Mouse (Mus musculus) MEL (cell line): ENCODE measurements at regions not wholly inside any gene's neighbourhood (a gene's known extent, or its start where the extent isn't known, plus 50 kb on each side); places are given as distances from the start of the nearest gene placed in this dataset.

Source experiments
- DNase-seq: peaks from one replicate; pipeline ENCODE4 v3.0.0; 2011; ENCODE audit warnings: low read depth, low spot score
- H3K27ac ChIP-seq: 2 replicates; pipeline ENCODE4 v1.5.1; 2012; ENCODE audit warnings: low read depth, mild to moderate bottlenecking, control low read depth, low read length, moderate library complexity; ENCODE audit not compliant: control insufficient read depth
- H3K27me3 ChIP-seq, 2 experiments: fragments of 150-350 bp in 1 of 2; sonication (generic) in 1 of 2; 2 replicates each; pipeline ENCODE4 v1.6.1; 2012; ENCODE audit warnings: low read length in 2 of 2, mild to moderate bottlenecking in 2 of 2, improper control_type of control experiment in 1 of 2, moderate library complexity in 1 of 2; ENCODE audit not compliant: insufficient read depth in 2 of 2, control insufficient read depth in 1 of 2
- H3K36me3 ChIP-seq, 2 experiments: 2 replicates each; pipeline ENCODE4 v1.6.1; 2012 to 2014; ENCODE audit warnings: low read length in 2 of 2, improper control_type of control experiment in 1 of 2, inconsistent platforms in 1 of 2, mild to moderate bottlenecking in 1 of 2; ENCODE audit not compliant: insufficient read depth in 2 of 2, control insufficient read depth in 1 of 2
- H3K4me1 ChIP-seq, 2 experiments: fragments of 150-350 bp in 1 of 2; sonication (generic) in 1 of 2; 2 replicates each; pipeline ENCODE4 v1.6.1; 2012; ENCODE audit warnings: low read length in 2 of 2, improper control_type of control experiment in 1 of 2, mild to moderate bottlenecking in 1 of 2; ENCODE audit not compliant: insufficient read depth in 2 of 2, control insufficient read depth in 1 of 2
- H3K4me3 ChIP-seq, 2 experiments: fragments of 150-350 bp in 1 of 2; sonication (generic) in 1 of 2; 2 replicates each; pipeline ENCODE4 v1.5.1; 2012; ENCODE audit warnings: low read depth in 2 of 2, low read length in 2 of 2, mild to moderate bottlenecking in 2 of 2, moderate library complexity in 2 of 2, control low read depth in 1 of 2, improper control_type of control experiment in 1 of 2; ENCODE audit not compliant: control insufficient read depth in 1 of 2, insufficient read depth in 1 of 2
- H3K79me2 ChIP-seq: 2 replicates; pipeline ENCODE4 v1.6.1; 2012; ENCODE audit warnings: mild to moderate bottlenecking, low read length, moderate library complexity; ENCODE audit not compliant: control insufficient read depth, poor library complexity, insufficient read depth
- H3K9ac ChIP-seq: 2 replicates; pipeline ENCODE4 v1.6.1; 2012; ENCODE audit warnings: low read depth, mild to moderate bottlenecking, control low read depth, low read length, moderate library complexity; ENCODE audit not compliant: control insufficient read depth, poor library complexity, severe bottlenecking
- H3K9me3 ChIP-seq: fragments of 150-350 bp; sonication (generic); replicated peaks from 2 replicates; pipeline ENCODE4 v1.6.1; 2012; ENCODE audit warnings: mild to moderate bottlenecking, low read length, improper control_type of control experiment, moderate library complexity; ENCODE audit not compliant: insufficient read depth
- BHLHE40 ChIP-seq: IDR thresholded peaks from 2 replicates; pipeline ENCODE4 v1.6.1; 2012; ENCODE audit warnings: low read depth, mild to moderate bottlenecking, inconsistent platforms, low read length, improper control_type of control experiment, borderline replicate concordance
- CHD1 ChIP-seq: IDR thresholded peaks from 2 replicates; pipeline ENCODE4 v1.6.1; 2012; ENCODE audit warnings: low read depth, mild to moderate bottlenecking, inconsistent platforms, low read length, improper control_type of control experiment
- CHD2 ChIP-seq: IDR thresholded peaks from 2 replicates; pipeline ENCODE4 v1.6.1; 2011; ENCODE audit warnings: low read length, improper control_type of control experiment
- CTCF ChIP-seq, 3 experiments: IDR thresholded peaks in 2 of 3; conservative IDR thresholded peaks in 1 of 3; 2 replicates each; pipeline ENCODE4 v1.5.1; 2011 to 2012; ENCODE audit warnings: low read length in 3 of 3, low read depth in 2 of 3, mild to moderate bottlenecking in 2 of 3, improper control_type of control experiment in 1 of 3, inconsistent platforms in 1 of 3, mixed read lengths in 1 of 3, moderate library complexity in 1 of 3; ENCODE audit not compliant: control insufficient read depth in 1 of 3, insufficient read depth in 1 of 3, poor library complexity in 1 of 3, severe bottlenecking in 1 of 3
- ELF1 ChIP-seq: IDR thresholded peaks from 2 replicates; pipeline ENCODE4 v1.6.1; 2014; ENCODE audit warnings: low read depth, mild to moderate bottlenecking, inconsistent platforms, low read length, improper control_type of control experiment, moderate library complexity
- EP300 ChIP-seq, 2 experiments: IDR thresholded peaks; 2 replicates each; pipeline ENCODE4 v1.6.1; 2011; ENCODE audit warnings: improper control_type of control experiment in 2 of 2, low read length in 2 of 2, low read depth in 1 of 2, mild to moderate bottlenecking in 1 of 2
- JUND ChIP-seq: IDR thresholded peaks from 2 replicates; pipeline ENCODE4 v1.6.1; 2011; ENCODE audit warnings: low read depth, mild to moderate bottlenecking, improper control_type of control experiment, low read length
- MAFK ChIP-seq: IDR thresholded peaks from 2 replicates; pipeline ENCODE4 v1.6.1; 2011; ENCODE audit warnings: low read depth, mild to moderate bottlenecking, low read length, improper control_type of control experiment, borderline replicate concordance
- MAX ChIP-seq: IDR thresholded peaks from 2 replicates; pipeline ENCODE4 v1.6.1; 2011; ENCODE audit warnings: low read length, improper control_type of control experiment
- MEF2A ChIP-seq: IDR thresholded peaks from 2 replicates; pipeline ENCODE4 v1.6.1; 2014; ENCODE audit warnings: low read depth, mild to moderate bottlenecking, inconsistent platforms, low read length, improper control_type of control experiment; ENCODE audit not compliant: poor library complexity, insufficient replicate concordance, severe bottlenecking; ENCODE audit errors: extremely low read depth
- MXI1 ChIP-seq: IDR thresholded peaks from 2 replicates; pipeline ENCODE4 v1.6.1; 2011; ENCODE audit warnings: mild to moderate bottlenecking, low read depth, low read length, improper control_type of control experiment
- NELFE ChIP-seq: IDR thresholded peaks from 2 replicates; pipeline ENCODE4 v1.6.1; 2011; ENCODE audit warnings: low read depth, low read length, improper control_type of control experiment
- POLR2AphosphoS5 ChIP-seq: IDR thresholded peaks from 2 replicates; pipeline ENCODE4 v1.6.1; 2012; ENCODE audit warnings: low read depth, borderline replicate concordance, mild to moderate bottlenecking, inconsistent platforms, low read length, moderate library complexity, mixed read lengths
- TBP ChIP-seq: IDR thresholded peaks from 2 replicates; pipeline ENCODE4 v1.8.0; 2011; ENCODE audit warnings: low read depth, low read length, improper control_type of control experiment
- TCF12 ChIP-seq: IDR thresholded peaks from 2 replicates; pipeline ENCODE4 v1.6.1; 2014; ENCODE audit warnings: low read depth, mild to moderate bottlenecking, inconsistent platforms, low read length, improper control_type of control experiment, moderate library complexity
- UBTF ChIP-seq: IDR thresholded peaks from 2 replicates; pipeline ENCODE4 v1.6.1; 2012; ENCODE audit warnings: low read depth, mild to moderate bottlenecking, inconsistent platforms, low read length, improper control_type of control experiment, moderate library complexity, borderline replicate concordance; ENCODE audit not compliant: insufficient read depth
- USF1 ChIP-seq: IDR thresholded peaks from 2 replicates; pipeline ENCODE4 v1.6.1; 2014; ENCODE audit warnings: low read depth, mild to moderate bottlenecking, inconsistent platforms, low read length, improper control_type of control experiment, moderate library complexity
- USF2 ChIP-seq, 2 experiments: IDR thresholded peaks; 2 replicates each; pipeline ENCODE4 v1.6.1; 2011 to 2012; ENCODE audit warnings: improper control_type of control experiment in 2 of 2, low read length in 2 of 2, borderline replicate concordance in 1 of 2, inconsistent platforms in 1 of 2, low read depth in 1 of 2, mild to moderate bottlenecking in 1 of 2; ENCODE audit not compliant: insufficient read depth in 1 of 2
- ZKSCAN1 ChIP-seq: IDR thresholded peaks from 2 replicates; pipeline ENCODE4 v1.6.1; 2012; ENCODE audit warnings: low read depth, mild to moderate bottlenecking, inconsistent platforms, low read length, improper control_type of control experiment, moderate library complexity
- ZMIZ1 ChIP-seq: IDR thresholded peaks from 2 replicates; pipeline ENCODE4 v1.6.1; 2012; ENCODE audit warnings: low read depth, mild to moderate bottlenecking, inconsistent platforms, low read length, improper control_type of control experiment, moderate library complexity
- ZNF384 ChIP-seq: IDR thresholded peaks from 2 replicates; pipeline ENCODE4 v1.6.1; 2012; ENCODE audit warnings: low read depth, mild to moderate bottlenecking, inconsistent platforms, low read length, improper control_type of control experiment

DNA sequence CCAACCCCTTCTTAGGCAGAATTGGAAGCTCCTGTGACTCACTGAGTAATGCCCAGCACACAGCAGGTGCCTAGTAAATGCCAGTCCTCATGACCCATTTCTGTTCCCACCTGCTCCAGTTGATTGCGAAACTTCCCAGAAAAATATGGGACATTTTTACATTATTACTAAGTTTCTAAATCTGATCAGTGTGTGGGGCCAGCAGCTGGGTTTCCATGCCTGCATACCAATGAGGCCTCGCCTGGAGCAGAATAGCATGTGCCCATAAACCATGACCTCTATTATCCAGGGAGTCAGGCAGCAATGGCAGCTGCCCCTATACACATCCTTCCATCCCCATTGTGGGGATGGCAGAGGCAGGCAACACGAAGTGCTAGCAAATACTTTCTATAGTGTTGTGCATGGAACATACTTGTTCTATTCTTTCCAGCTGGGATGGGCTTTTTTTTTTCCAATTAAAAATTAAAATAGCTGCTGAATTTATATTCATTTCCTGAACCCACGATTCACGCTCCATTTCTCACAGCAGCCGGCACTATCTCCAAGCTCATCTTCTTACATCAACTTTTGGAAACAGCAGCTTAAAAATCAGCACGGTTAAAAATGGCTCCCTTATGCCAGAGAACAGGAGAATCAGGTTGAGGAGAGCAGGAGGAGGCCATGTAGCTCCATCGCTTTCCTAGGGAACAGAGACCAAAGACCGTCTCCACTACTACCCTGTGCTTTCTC is 214.5 kb upstream of the Eif4g2 start:
- no peak for DNase-seq
- TF ChIP-seq BHLHE40 (no peak), ZNF384 (no peak), TCF12 (no peak), JUND (no peak), MXI1 (no peak), CHD1 (no peak), ZMIZ1 (no peak)
- TF ChIP-seq, all 39 proteins: peak for 0
- H3K4me3 ChIP-seq = no peak overlapping the region

DNA sequence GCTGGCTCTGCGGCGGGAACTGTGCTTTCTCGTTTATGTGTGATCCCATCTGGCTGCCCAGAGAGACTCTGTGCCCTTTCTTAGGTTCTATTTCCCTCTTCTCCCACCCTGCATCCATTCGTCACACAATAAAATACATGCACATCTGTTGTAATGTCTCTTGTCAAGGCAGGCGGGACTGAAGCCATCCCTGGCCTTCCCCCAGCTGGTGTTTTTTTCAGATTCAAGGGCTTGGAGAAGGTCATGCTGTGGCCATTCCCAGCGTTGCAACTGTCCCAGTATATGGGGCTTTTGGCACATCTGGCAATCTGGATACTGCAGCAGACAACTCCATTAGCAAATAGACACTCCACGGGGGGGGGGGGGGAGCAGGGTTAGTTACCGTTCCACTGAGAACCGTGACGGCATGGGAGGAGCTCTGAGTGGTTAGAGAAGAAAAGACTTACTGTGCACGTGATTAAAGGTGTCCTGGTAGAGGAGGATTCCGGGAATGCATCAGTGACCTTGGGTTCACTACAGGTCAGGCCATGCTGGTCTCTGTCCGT is 200.7 kb upstream of the Eif4g2 start:
- TF ChIP-seq USF1 (no peak), JUND (no peak), UBTF (no peak), ELF1 (no peak), CTCF (IDR thresholded peaks at IDR 0.05 in 2 of 3, conservative IDR thresholded peaks at IDR 0.05 in 1 of 3; ENCODE audit: control insufficient read depth in 1 of 3, insufficient read depth in 1 of 3, low read depth in 2 of 3, low read length in 3 of 3, poor library complexity in 1 of 3, severe bottlenecking in 1 of 3) (no peak), MXI1 (no peak), MAFK (no peak), EP300 (IDR thresholded peaks at IDR 0.05; ENCODE audit: low read depth in 1 of 2, low read length in 2 of 2) (no peak), USF2 (IDR thresholded peaks at IDR 0.05; ENCODE audit: borderline replicate concordance in 1 of 2, insufficient read depth in 1 of 2, low read depth in 1 of 2, low read length in 2 of 2) (no peak), TBP (no peak), TCF12 (no peak), MEF2A (no peak), POLR2AphosphoS5 (no peak), NELFE (no peak), CHD1 (no peak), CHD2 (no peak), MAX (no peak), ZKSCAN1 (no peak)
- TF ChIP-seq, all 39 proteins: peak for 0
- H3K9ac ChIP-seq = no peak overlapping the region
- no peak for DNase-seq
- no peaks in the 10 kb centered on the region for H3K4me1 ChIP-seq
- H3K9me3 ChIP-seq = no peaks in the 10 kb centered on the region
- no peak overlapping the region for H3K27ac ChIP-seq
- no peaks in the 10 kb centered on the region for H3K27me3 ChIP-seq
- no peaks in the 10 kb centered on the region for H3K79me2 ChIP-seq
- H3K36me3 ChIP-seq = no peaks in the 10 kb centered on the region
- H3K4me3 ChIP-seq = no peak overlapping the region

More for the DNA sequence above, 214.5 kb upstream of the Eif4g2 start:
- no peaks in the 10 kb centered on the region for H3K36me3 ChIP-seq
- H3K9me3 ChIP-seq = no peaks in the 10 kb centered on the region
- no peak overlapping the region for H3K9ac ChIP-seq
- no peak overlapping the region for H3K27ac ChIP-seq
- H3K4me1 ChIP-seq = no peaks in the 10 kb centered on the region
- no peaks in the 10 kb centered on the region; a peak in 1 of 4 replicates for H3K27me3 ChIP-seq
- H3K79me2 ChIP-seq = no peaks in the 10 kb centered on the region
